Mouse (Mus musculus): ENCODE measurements at regions not wholly inside any gene's neighbourhood (a gene's known extent, or its start where the extent isn't known, plus 50 kb on each side); places are given as distances from the start of the nearest gene placed in this dataset.

GRCm38 (mm10) chr6:140368354-140369069 lies 55.3 kb upstream of the Plekha5 start:
- DNase-seq = no peak
- intact Hi-C loops (cut with DNase I) = no loop called here

- intact Hi-C loops (cut with DNase I) = no loop called here
- no peak for DNase-seq
Observed at GRCm38 (mm10) chr6:140367303-140367702, 56.6 kb upstream of the Plekha5 start.

GRCm38 (mm10) chr6:140366791-140367190 lies 57.1 kb upstream of the Plekha5 start:
- intact Hi-C loops (cut with DNase I) = no loop called here
- no peak for DNase-seq

GRCm38 (mm10) chr6:140360996-140361395 lies 62.9 kb upstream of the Plekha5 start:
- intact Hi-C loops (cut with DNase I) = no loop called here
- no peak for DNase-seq

GRCm38 (mm10) chr6:140357901-140358300 lies 66.0 kb upstream of the Plekha5 start:
- no peak for DNase-seq
- intact Hi-C loops (cut with DNase I) = no loop called here

- DNase-seq = no peak
- intact Hi-C loops (cut with DNase I) = no loop called here
Observed at GRCm38 (mm10) chr6:140357300-140357699, 66.6 kb upstream of the Plekha5 start.

GRCm38 (mm10) chr6:140354082-140354481 lies 69.8 kb upstream of the Plekha5 start:
- intact Hi-C loops (cut with DNase I) = no loop called here
- no peak for DNase-seq

GRCm38 (mm10) chr6:140353610-140354009 lies 70.2 kb upstream of the Plekha5 start:
- intact Hi-C loops (cut with DNase I) = no loop called here
- DNase-seq = no peak

- intact Hi-C loops (cut with DNase I) = no loop called here
- DNase-seq = no peak
Observed at GRCm38 (mm10) chr6:140351365-140352095, 72.3 kb upstream of the Plekha5 start.

GRCm38 (mm10) chr6:140348578-140348977 lies 75.3 kb upstream of the Plekha5 start:
- intact Hi-C loops (cut with DNase I) = no loop called here
- DNase-seq = no peak

GRCm38 (mm10) chr6:140346929-140347328 lies 76.9 kb upstream of the Plekha5 start:
- DNase-seq = no peak
- intact Hi-C loops (cut with DNase I) = no loop called here

- intact Hi-C loops (cut with DNase I) = no loop called here
- DNase-seq = no peak
Observed at GRCm38 (mm10) chr6:140343638-140344037, 80.2 kb upstream of the Plekha5 start.

GRCm38 (mm10) chr6:140342881-140343280 lies 81.0 kb upstream of the Plekha5 start:
- intact Hi-C loops (cut with DNase I) = no loop called here
- no peak for DNase-seq

GRCm38 (mm10) chr6:140339731-140340130 lies 84.1 kb upstream of the Plekha5 start:
- intact Hi-C loops (cut with DNase I) = no loop called here
- DNase-seq = no peak

- intact Hi-C loops (cut with DNase I) = no loop called here
- peak; percentile 13 to 24 for DNase-seq
Observed at GRCm38 (mm10) chr6:140337897-140338749, 85.7 kb upstream of the Plekha5 start.

- intact Hi-C loops (cut with DNase I) = no loop called here
- DNase-seq = peak; percentile 27 to 42
Observed at GRCm38 (mm10) chr6:140337083-140337491, 86.8 kb upstream of the Plekha5 start.

GRCm38 (mm10) chr6:140336414-140336941 lies 87.4 kb upstream of the Plekha5 start:
- intact Hi-C loops (cut with DNase I) = no loop called here
- DNase-seq = peak in 1 of 2 experiments; percentile 27

GRCm38 (mm10) chr6:140333397-140333796 lies 90.5 kb upstream of the Plekha5 start:
- intact Hi-C loops (cut with DNase I) = no loop called here

GRCm38 (mm10) chr6:140308641-140309040 lies 115.2 kb upstream of the Plekha5 start:
- intact Hi-C loops (cut with DNase I) = no loop called here
- no peak for DNase-seq

More at GRCm38 (mm10) chr6:140333397-140333796, 90.5 kb upstream of the Plekha5 start:
- DNase-seq = no peak

GRCm38 (mm10) chr6:140306811-140307558 lies 116.9 kb upstream of the Plekha5 start:
- intact Hi-C loops (cut with DNase I) = no loop called here
- no peak for DNase-seq

Measured in heart, postnatal 10 days (tissue).